ENCODE assay signal across 19 mouse cellular contexts in genomic region chr19:7502432-7502831, GRCm38 (mm10).
"Had no signal": no experiment of that assay in that cellular context is flagged by ENCODE, and none has a peak within 500 bp of the region (broad histone marks: within the 10 kb centered on the region; RNA-seq: fewer than 3 reads in every experiment).

No protein-coding gene starts in this region.

- H3K27me3 ChIP-seq: liver, embryonic 13.5 days; midbrain, embryonic 12.5 days; midbrain, embryonic 15.5 days; neural tube, embryonic 12.5 days; neural tube, embryonic 15.5 days had no signal

- H3K4me3 ChIP-seq: liver, embryonic 13.5 days; midbrain, embryonic 12.5 days; midbrain, embryonic 15.5 days; neural tube, embryonic 12.5 days; neural tube, embryonic 15.5 days had no signal

- H3K9ac ChIP-seq: liver, embryonic 13.5 days; midbrain, embryonic 12.5 days; midbrain, embryonic 15.5 days; neural tube, embryonic 12.5 days; neural tube, embryonic 15.5 days had no signal

- H3K27ac ChIP-seq: liver, embryonic 13.5 days; macrophage; midbrain, embryonic 12.5 days; midbrain, embryonic 15.5 days; neural tube, embryonic 12.5 days; neural tube, embryonic 15.5 days; stomach, postnatal 0 days had no signal

- DNase-seq: kidney, adult 18-20 months; kidney, adult 9 months; kidney, postnatal 14 days; kidney, postnatal 4 days; layer of hippocampus, adult 9-11 months; liver, embryonic 13.5 days; right cerebral cortex, adult 18-20 months; right cerebral cortex, postnatal 14 days; right cerebral cortex, postnatal 4 days; thymus, adult 2 months; thymus, postnatal 14 days; thymus, postnatal 4 days had no signal

- H3K4me1 ChIP-seq: midbrain, embryonic 12.5 days; midbrain, embryonic 15.5 days; neural tube, embryonic 12.5 days had no signal

- H3K9me3 ChIP-seq: liver, embryonic 13.5 days; midbrain, embryonic 12.5 days; midbrain, embryonic 15.5 days; neural tube, embryonic 12.5 days; neural tube, embryonic 15.5 days had no signal

- H3K4me2 ChIP-seq: liver, embryonic 13.5 days; midbrain, embryonic 12.5 days; midbrain, embryonic 15.5 days; neural tube, embryonic 12.5 days; neural tube, embryonic 15.5 days had no signal

- ATAC-seq: intestine, embryonic 16.5 days; midbrain, embryonic 15.5 days had no signal

- H3K36me3 ChIP-seq: liver, embryonic 13.5 days; midbrain, embryonic 12.5 days; midbrain, embryonic 15.5 days; neural tube, embryonic 12.5 days; neural tube, embryonic 15.5 days had no signal
